Mouse (Mus musculus): ENCODE data around the gene Zmynd10. TPM values are rescaled to one million over a fixed set of nuclear protein-coding genes. Genes with fewer than 3 reads are reported as not detected.

Gene Zmynd10
- 5.8 and 7.0 TPM in 2 replicates for polyA plus RNA-seq (2012; rRNA removed)

DNA sequence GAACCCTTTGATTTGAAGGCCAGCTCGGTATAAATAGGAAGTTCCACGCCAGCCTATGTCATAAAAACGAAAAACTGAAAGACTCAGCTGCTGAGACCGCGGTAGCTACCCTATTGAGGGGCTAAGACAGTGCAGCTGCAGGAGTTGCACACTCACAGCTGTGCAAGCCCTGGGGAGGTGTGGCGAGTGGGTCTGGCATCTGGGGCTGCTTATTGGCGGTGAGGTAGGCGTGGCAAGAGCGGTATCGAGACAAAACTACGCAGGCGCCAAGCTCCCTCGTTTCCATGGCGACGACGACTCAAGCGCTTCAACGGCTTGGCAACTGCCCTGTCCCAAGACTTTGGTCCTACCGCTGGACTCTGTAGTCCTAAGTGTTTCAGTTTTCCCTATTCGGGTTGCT, at the start of gene Zmynd10:
Gene Zmynd10 (plus strand): TSS at position 273 of the 400 bp plus-strand sequence.

DNA sequence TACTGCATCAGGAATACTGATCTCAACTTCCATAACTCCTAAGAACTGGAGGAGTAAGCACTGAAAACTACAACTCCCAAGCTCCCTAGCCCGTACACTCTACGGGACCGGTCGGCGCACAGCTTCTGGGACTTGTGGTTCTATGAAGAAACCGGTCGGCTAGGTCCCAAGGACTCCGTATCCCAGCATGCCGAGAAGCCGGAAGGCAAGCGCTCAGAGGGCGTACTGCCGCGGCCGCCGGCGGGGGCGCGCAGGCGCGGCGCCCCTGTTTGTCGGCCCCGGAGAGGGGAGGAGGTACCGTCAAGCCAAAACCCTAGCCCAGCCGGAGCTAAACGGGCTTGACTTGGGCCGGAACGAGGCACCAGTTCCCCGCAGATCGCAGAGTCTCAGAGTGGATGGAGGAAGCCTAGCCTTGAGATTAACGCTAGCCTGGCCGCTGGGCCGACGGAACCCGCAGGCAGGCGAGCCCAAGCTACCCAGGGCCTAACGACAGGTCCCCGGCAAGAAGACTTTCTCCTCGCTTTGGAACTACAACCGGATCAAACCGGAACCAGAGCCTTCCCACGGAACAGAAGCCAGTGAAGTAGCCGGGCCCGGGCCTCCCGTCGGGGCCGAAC, 13.2 kb upstream of the Zmynd10 start, which contains the start of gene Tmem115:
Gene Tmem115 (plus strand): TSS at position 155 of the 617 bp plus-strand sequence.

DNA sequence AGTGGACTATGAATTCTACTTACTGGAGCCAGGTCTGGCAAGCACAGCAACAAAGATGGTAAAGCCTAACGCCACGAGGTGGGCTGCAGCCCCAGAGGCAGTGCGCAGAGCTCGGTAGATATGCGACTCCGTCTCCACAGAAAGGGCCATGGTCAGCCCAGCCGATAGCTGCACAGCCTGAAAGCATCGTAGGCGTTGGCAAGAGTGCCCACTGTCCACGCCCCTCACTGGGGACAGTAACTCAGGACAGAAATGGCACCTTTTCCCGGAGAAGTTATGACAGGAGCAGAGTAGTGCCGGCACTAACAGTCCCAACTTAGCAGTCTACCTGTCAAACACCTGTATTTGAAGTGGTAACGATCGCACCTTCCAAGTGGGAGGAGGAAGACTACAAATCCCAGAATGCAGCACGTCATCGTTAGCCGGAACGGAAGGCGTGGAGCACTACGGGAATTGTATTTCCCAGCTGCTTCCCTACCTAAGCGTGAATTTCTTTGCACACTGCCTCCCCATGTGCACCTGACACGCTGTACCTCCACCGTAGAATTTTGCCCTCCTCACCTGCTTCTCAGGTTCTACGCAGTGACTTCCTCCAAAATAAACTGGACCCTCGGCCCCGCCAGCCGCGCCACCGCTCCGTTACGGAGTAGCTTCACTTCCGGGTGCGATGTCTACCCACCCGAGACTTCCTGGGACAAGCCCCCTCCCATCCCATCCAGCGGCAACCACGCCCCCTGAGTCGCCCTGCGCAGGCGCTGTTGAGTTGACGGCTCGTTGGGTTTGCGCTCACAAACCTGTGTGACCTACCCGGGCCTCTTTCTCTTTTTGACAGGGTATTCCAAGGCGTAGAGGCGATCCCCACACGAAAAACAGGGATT, 5.4 kb upstream of the Zmynd10 start, which contains the start of the genes Cyb561d2 and Nprl2:
Gene Cyb561d2 (minus strand): TSS at position 720 of the 878 bp plus-strand sequence.
Gene Nprl2 (plus strand): TSS at position 753 of the 878 bp plus-strand sequence.

DNA sequence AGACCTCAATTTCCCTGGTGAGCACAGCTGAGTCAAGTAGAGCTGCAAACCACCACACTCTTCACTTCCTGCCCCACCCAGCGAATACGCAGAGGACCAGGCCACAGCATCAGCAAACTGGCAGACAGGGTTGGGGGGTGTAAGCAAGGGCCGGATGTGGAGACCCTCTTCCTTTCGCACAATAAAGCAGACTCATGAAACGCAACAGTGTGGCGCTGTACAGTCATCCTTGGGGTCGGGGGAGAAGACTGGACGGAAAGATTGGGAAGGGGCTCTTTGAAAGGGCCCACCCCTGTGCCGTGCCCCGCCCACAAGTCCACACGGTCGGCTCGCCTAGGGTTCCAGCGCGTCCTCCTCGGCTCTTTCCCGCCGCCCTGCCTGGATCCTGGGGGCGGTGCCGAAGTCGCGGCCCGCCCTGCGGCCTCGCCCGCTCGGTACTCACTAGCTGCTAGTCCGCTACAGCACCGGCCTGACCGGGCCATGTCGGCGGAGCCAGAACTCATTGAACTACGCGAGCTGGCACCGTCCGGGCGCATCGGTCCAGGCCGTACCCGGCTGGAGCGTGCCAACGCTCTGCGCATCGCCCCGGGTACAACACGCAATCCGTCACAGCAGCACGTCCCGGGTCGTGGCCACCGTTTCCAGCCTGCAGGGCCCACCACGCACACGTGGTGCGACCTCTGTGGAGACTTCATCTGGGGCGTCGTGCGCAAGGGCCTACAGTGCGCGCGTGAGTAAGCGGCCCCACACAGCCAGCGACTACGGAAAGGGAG, 4.2 kb downstream of the Zmynd10 start, which contains the start of gene Rassf1:
Gene Rassf1 (plus strand): TSS at position 439 of the 773 bp plus-strand sequence.

DNA sequence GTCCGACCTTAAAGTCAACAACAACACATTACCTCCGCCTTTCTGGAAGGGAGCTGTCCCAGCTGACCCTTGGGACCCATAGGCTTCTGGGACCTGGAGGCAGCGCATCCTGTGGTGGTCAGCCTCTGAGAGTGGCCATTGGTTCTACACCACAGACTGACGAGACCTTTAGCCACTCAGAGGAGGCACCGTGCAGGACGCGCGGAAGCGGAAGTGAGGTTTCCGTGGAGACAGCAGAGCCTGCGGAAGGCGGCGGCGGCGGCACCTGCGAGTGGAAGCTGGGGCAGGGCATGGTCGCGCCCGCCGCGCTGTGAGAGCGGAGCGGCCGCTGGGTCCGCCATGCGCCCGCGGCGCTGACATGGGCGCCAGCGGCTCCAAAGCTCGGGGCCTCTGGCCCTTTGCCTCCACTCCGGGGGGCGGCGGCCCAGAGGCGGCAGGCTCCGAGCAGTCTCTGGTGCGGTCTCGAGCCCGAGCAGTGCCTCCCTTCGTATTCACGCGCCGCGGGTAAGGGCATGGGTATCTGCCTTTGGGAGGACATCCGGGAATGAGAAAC, 16.0 kb downstream of the Zmynd10 start, which contains the start of gene Tusc2:
Gene Tusc2 (plus strand): TSS at position 227 of the 553 bp plus-strand sequence.

DNA sequence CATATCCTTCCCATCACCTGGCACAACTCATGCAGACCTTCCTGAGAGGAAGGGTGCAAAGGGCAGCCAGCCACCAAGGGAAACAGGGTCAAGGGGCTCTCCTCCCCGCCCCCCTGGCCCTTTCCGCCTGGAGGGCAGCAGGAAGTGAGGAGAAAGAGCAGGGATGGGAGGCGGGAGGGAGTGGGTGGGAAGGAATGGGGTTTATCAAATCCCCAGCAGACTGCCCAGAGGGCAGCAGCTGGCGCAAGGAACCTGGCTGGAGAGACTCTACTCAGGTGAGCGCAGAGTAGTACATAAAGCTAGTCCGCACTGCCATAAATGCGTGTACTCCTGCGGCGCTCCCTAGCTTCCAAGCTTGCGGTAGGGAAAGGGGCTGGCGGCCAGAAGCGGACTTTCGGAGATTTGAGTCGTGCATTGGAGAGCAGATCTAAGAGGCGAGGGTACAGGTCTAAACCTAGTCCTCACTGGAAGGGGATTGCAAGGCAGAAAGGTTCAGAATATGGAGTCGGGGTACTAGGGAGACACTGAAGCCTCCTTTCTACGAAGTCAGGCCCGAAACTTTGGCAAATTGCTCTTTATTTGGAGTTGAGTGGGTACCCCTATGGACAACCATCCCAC, 20.7 kb downstream of the Zmynd10 start, which contains the start of gene Hyal2:
Gene Hyal2 (plus strand): TSS at position 244 of the 618 bp plus-strand sequence.

DNA sequence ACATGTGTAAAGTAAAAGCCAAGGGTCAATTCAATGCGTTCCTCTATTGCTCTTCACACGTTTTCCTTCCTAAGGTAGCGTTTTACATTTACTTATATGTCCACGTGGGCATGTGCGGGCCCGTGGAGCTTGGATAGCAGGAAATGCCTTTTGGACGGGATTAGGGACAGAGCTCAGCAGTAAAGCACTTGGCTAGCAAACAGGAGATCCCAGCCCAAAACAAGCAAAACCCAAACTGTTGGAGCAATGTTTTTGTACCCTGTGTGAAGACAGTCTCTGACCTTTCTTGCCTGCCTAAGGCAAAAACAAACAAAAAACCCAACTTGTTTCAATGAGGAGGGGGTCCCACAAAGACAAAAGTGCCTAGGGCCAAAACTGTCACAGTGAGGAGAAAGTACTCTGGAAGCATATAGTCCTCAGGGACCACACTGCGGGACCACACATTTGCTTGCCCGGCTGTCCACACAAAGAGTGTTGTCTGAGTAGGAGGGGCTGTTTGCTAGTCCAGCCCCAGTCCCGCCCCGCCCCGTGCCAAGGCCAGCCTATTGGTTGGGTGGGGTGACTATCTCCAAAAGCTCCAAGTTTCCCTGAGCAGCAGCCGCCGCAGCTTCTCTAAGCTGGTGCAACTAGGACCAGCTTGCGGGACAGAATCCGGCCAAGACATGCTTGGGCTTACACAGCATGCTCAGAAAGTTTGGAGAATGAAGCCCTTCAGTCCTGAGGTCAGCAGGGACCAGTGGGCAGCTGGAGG, 29.4 kb downstream of the Zmynd10 start, which contains the start of gene Hyal1:
Gene Hyal1 (plus strand): TSS at position 571 of the 751 bp plus-strand sequence.

DNA sequence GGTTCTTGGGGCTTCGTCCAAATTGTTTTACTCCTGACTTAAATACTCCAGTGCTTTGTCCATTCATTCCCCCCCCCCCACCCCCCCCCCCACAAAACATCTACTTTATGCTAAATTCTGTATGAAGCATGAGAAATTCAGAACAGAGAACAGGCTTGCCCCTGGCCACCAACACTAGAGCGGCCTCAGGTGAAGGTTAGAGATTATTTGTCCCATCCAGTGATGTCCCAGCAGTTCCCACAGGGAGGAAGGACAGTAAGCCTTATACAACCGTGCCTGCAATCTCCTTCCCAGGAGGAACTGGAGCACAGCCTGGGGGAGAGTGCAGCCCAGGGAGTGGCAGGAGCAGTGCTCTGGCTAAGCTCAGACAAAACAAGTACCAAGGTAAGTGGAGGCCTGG, 31.5 kb downstream of the Zmynd10 start, which contains the start of gene Naa80:
Gene Naa80 (plus strand): TSS at position 301 of the 400 bp plus-strand sequence.

DNA sequence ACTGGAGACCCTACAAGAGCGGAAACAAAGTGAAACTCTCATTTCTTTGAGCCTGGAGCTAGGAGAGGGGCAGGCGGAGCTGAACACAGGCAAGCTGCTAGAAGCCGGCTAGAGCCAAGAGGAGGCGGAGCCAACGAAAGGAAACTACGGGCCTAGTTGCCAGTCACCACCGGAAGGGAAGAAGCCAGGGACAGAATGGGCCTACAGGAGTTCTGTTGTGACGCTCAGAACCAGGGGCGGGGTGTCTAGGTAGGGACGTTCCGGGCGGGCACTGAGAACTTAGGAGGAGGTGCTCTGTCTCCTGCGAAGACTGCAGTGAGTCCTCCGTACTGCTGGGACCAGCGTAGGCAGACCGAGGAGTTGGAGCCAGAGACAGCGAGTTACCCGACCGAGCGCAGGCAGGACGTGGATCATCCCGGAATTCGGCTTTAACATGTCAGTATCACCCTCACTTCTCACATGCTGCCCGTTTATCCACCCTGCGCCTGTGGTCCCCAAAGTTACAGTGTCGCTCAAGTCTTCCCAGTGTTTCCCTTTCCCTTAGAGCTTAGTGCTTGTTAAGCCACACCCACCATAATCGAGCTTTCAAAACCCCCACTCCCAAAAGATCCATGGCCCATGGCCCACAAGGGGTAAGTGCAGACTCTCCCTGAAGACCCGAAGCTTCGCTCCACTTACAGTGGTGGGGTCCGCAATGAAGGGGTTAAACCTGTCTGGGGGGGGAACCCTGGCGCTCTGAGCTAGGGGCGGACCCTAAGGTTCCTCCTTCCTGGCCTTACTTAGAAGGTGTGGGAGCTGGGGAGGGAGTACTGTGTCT, 33.6 kb downstream of the Zmynd10 start, which contains the start of gene Hyal3:
Gene Hyal3 (plus strand): TSS at position 318 of the 817 bp plus-strand sequence.

DNA sequence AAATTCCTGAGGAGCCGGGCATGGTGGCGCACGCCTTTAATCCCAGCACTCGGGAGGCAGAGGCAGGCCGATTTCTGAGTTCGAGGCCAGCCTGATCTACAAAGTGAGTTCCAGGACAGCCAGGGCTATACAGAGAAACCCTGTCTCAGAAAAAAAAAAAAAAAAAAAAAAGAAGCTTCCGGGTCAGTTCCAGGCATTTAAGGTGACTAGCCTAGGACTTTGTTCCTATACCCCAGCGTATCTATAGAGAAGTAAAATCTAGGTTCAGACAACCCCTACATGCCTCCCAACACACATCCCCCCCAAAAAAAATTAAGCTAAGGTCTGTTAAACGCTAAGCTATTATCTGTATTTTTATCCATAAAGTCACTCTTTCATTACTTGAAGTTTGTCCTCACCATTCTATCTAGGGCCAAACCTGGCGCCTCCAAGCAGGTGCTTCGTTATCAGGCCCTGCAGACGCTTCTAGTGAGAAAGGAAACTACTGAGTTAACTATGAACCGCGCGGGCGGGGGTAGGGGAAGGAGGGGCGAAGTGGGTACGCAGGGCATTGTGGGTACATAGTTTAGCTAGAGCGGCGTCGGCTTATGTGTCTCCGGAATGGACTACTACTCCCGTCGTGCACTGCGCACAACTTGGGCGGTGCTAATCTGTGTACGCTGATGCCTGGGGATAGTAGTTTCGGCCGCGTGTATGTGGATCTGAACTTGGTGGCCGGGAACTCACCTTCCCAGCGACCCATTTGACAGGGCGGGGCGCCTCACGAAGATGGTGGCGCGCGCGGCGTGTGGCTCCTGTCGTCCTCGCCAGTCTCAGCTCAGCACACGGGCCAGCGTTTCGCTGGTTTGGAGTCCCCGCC, 40.1 kb downstream of the Zmynd10 start, which contains the start of gene Ifrd2:
Gene Ifrd2 (plus strand): TSS at position 669 of the 859 bp plus-strand sequence.

Other genes starting within 250 kb of the Zmynd10 start
- gene Hemk1, start 208.9 kb upstream of the Zmynd10 start, polyA plus RNA-seq (2012; rRNA removed) = 31.8 and 32.4 TPM in 2 replicates
- gene 6430571L13Rik, start 206.7 kb upstream of the Zmynd10 start, polyA plus RNA-seq (2012; rRNA removed) = 5.8 and 6.4 TPM in 2 replicates
- 82.6 and 102 TPM in 2 replicates for gene Cacna2d2, start 147.7 kb upstream of the Zmynd10 start, polyA plus RNA-seq (2012; rRNA removed)
- 32.8 and 33.5 TPM in 2 replicates for gene Tmem115, start 13.4 kb upstream of the Zmynd10 start, polyA plus RNA-seq (2012; rRNA removed)
- 27.6 and 30.1 TPM in 2 replicates for gene Cyb561d2, start 5.1 kb upstream of the Zmynd10 start, polyA plus RNA-seq (2012; rRNA removed)
- 78.8 and 83.5 TPM in 2 replicates for gene Nprl2, start 5.1 kb upstream of the Zmynd10 start, polyA plus RNA-seq (2012; rRNA removed)
- 34.2 and 44.6 TPM in 2 replicates for gene Rassf1, start 4.3 kb downstream of the Zmynd10 start, polyA plus RNA-seq (2012; rRNA removed)
- gene Tusc2, start 16.0 kb downstream of the Zmynd10 start, polyA plus RNA-seq (2012; rRNA removed) = 78.2 and 82.7 TPM in 2 replicates
- 62.7 and 63.0 TPM in 2 replicates for gene Hyal2, start 20.6 kb downstream of the Zmynd10 start, polyA plus RNA-seq (2012; rRNA removed)
- 4.3 and 4.8 TPM in 2 replicates for gene Hyal1, start 29.6 kb downstream of the Zmynd10 start, polyA plus RNA-seq (2012; rRNA removed)
- 26.0 and 30.3 TPM in 2 replicates for gene Naa80, start 31.6 kb downstream of the Zmynd10 start, polyA plus RNA-seq (2012; rRNA removed)
- 1.2 and 1.3 TPM in 2 replicates for gene Hyal3, start 33.5 kb downstream of the Zmynd10 start, polyA plus RNA-seq (2012; rRNA removed)
- 24.6 and 30.0 TPM in 2 replicates for gene Ifrd2, start 40.3 kb downstream of the Zmynd10 start, polyA plus RNA-seq (2012; rRNA removed)
- gene Sema3b, start 61.9 kb downstream of the Zmynd10 start, polyA plus RNA-seq (2012; rRNA removed) = 5.2 and 9.8 TPM in 2 replicates
- gene Gnai2, start 88.1 kb downstream of the Zmynd10 start, polyA plus RNA-seq (2012; rRNA removed) = 454 and 485 TPM in 2 replicates
- gene Slc38a3, start 122.2 kb downstream of the Zmynd10 start, polyA plus RNA-seq (2012; rRNA removed) = 60.5 and 67.7 TPM in 2 replicates
- gene Gnat1, start 132.4 kb downstream of the Zmynd10 start, polyA plus RNA-seq (2012; rRNA removed) = 0.13 and 0.43 TPM in 2 replicates
- 112 and 151 TPM in 2 replicates for gene Sema3f, start 163.2 kb downstream of the Zmynd10 start, polyA plus RNA-seq (2012; rRNA removed)
- gene Rbm5, start 223.7 kb downstream of the Zmynd10 start, polyA plus RNA-seq (2012; rRNA removed) = 205 and 224 TPM in 2 replicates